Mouse (Mus musculus): Measurements from ENCODE around the gene Uncx. TPM values are rescaled to one million over a fixed set of nuclear protein-coding genes. Genes with fewer than 3 reads are reported as not detected.

Uncx gene
- total and polyA plus RNA-seq, 3 experiments: not detected

DNA sequence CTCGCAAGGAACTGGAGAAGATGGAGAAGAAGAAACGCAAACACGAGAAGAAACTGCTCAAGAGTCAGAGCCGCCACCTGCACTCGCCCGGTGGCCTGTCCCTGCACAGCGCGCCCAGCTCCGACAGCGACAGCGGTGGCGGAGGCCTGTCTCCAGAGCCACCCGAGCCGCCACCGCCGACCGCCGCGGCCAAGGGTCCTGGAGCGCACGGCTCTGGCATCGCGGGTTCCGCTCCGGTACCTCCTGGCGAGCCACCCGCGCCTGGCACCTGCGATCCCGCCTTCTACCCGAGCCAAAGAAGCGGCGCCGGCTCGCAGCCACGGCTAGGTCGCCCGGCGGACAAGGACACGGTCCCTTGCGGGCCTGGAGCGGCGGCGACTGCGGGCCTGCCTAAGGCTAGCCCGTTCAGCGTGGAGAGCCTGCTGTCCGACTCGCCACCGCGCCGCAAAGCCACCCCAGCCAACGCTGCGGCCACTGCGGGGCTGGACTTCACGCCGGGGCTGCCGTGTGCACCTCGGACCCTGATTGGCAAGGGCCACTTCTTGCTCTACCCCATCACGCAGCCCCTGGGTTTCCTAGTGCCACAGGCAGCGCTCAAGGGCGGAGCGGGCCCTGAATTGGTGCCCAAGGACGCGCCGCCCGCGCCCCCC lies 3.6 kb downstream of the Uncx start:
- intact Hi-C loops (cut with DNase I): no loop called here
- Histone ChIP-seq H3K79me2 (replicated peaks; ENCODE audit: control insufficient read depth, insufficient read depth, low read length) (no peaks in the 10 kb centered on the region), H3K36me3 (ENCODE audit: control insufficient read depth, insufficient read depth, low read length) (no peaks in the 10 kb centered on the region), H3K9ac (ENCODE audit: low read depth, low read length) (no peak overlapping the region), H3K4me1 (ENCODE audit: control insufficient read depth, insufficient read depth, low read length) (no peaks in the 10 kb centered on the region), H3K27me3 (ENCODE audit: control insufficient read depth, insufficient read depth, low read length) (peaks cover 48% of the 10 kb centered on the region), H3K27ac (no peak overlapping the region), H3K4me3 (no peak overlapping the region)
- TF ChIP-seq CTCF (IDR thresholded peaks at IDR 0.05): no peak
- TF ChIP-seq EP300 (IDR thresholded peaks at IDR 0.05; ENCODE audit: insufficient read depth, low read depth, low read length): no peak
- no peak for TF ChIP-seq POLR2A (IDR thresholded peaks at IDR 0.05; ENCODE audit: insufficient read depth, low read depth, low read length)
- 2% methylated on average over 68 of the region's 68 CpGs for WGBS
- no peak for DNase-seq

DNA sequence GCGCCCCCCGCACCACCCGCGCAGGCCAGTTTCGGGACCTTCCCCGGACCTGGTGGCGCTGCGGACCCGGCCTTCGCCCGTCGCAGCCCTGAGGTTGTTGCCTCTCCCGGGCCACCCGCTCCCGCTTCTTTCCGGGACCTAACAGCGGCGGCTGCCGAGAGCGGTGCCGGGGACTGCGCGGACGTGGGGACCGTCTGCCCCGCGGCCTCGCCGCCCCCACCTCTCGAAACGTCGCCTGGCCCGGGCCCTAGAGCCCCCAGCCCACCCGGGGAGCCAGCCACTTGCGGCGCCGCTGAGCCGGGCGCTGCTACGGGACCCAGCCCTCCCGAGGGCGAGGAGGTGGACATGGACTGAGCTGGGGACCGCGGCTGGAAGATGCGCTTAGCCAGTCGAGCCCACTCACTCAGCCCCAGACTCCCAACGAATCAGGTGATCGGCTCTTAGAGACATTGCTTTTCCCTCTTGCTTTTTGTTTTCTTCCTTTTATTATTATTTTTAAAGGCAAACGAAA lies 4.2 kb downstream of the Uncx start:
- intact Hi-C loops (cut with DNase I): no loop called here
- no peak for TF ChIP-seq EP300 (IDR thresholded peaks at IDR 0.05; ENCODE audit: insufficient read depth, low read depth, low read length)
- TF ChIP-seq POLR2A (IDR thresholded peaks at IDR 0.05; ENCODE audit: insufficient read depth, low read depth, low read length): no peak
- TF ChIP-seq CTCF (IDR thresholded peaks at IDR 0.05): no peak

DNA sequence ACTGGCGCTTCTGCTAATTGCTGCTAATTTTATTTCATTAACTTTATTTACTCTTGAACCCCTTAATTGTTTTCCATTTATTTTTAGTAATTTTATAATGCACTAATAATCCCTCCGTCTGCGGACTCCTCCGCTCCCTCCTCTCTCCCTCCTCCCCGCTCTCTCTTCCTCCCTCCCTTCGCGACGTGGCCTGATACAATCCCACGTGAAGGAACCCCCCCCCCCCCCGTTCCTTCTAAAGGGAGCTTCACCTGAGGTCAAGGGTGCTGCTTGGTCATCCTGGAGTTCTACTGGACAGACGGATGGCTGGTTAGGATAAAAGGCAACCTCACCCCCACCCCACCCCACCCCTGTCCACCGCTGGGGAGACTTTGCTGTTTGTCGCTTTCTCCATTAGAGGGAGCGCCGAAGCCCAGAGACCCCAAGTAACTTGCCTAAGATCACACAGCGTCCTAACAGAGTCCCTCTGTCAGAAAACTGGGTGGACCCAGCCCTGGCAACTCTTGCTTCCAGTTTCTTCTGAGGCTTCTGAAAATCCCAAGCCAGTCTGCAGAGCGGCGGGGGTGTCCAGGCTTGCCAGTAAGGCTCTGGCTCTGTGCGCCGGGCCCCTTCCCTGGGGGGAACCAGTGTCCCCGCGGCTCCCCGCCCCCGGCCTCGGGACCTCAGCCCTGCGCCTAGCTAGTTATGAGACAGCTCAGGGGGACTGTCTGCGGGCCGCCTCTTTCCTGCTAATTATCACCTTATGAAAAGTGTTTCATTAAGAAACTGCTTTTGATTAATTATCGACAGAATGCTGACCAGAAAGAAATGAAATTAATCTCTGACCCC lies 10.4 kb downstream of the Uncx start:
- intact Hi-C loops (cut with DNase I): no loop called here
- no peak for DNase-seq
- Histone ChIP-seq H3K27ac (no peak overlapping the region), H3K4me1 (ENCODE audit: control insufficient read depth, insufficient read depth, low read length) (0 out of 2 replicates have a peak, but pooled peaks cover 3% of the 10 kb centered on the region), H3K27me3 (ENCODE audit: control insufficient read depth, insufficient read depth, low read length) (peaks cover 41% of the 10 kb centered on the region), H3K36me3 (ENCODE audit: control insufficient read depth, insufficient read depth, low read length) (no peaks in the 10 kb centered on the region), H3K79me2 (replicated peaks; ENCODE audit: control insufficient read depth, insufficient read depth, low read length) (no peaks in the 10 kb centered on the region), H3K4me3 (no peak overlapping the region), H3K9ac (ENCODE audit: low read depth, low read length) (no peak overlapping the region)
- TF ChIP-seq POLR2A (IDR thresholded peaks at IDR 0.05; ENCODE audit: insufficient read depth, low read depth, low read length) (no peak), EP300 (IDR thresholded peaks at IDR 0.05; ENCODE audit: insufficient read depth, low read depth, low read length) (no peak), CTCF (IDR thresholded peaks at IDR 0.05) (no peak)
- 9% methylated on average over 27 of the region's 29 CpGs for WGBS

More for the DNA sequence above, 4.2 kb downstream of the Uncx start:
- no peaks in the 10 kb centered on the region for H3K36me3 ChIP-seq (ENCODE audit: control insufficient read depth, insufficient read depth, low read length)
- H3K27me3 ChIP-seq (ENCODE audit: control insufficient read depth, insufficient read depth, low read length): peaks cover 51% of the 10 kb centered on the region
- H3K4me1 ChIP-seq (ENCODE audit: control insufficient read depth, insufficient read depth, low read length): no peaks in the 10 kb centered on the region
- DNase-seq: no peak
- no peak overlapping the region for H3K27ac ChIP-seq
- WGBS: 2% methylated on average over 47 of the region's 49 CpGs
- H3K9ac ChIP-seq (ENCODE audit: low read depth, low read length): no peak overlapping the region
- H3K79me2 ChIP-seq (replicated peaks; ENCODE audit: control insufficient read depth, insufficient read depth, low read length): no peaks in the 10 kb centered on the region
- H3K4me3 ChIP-seq: no peak overlapping the region

DNA sequence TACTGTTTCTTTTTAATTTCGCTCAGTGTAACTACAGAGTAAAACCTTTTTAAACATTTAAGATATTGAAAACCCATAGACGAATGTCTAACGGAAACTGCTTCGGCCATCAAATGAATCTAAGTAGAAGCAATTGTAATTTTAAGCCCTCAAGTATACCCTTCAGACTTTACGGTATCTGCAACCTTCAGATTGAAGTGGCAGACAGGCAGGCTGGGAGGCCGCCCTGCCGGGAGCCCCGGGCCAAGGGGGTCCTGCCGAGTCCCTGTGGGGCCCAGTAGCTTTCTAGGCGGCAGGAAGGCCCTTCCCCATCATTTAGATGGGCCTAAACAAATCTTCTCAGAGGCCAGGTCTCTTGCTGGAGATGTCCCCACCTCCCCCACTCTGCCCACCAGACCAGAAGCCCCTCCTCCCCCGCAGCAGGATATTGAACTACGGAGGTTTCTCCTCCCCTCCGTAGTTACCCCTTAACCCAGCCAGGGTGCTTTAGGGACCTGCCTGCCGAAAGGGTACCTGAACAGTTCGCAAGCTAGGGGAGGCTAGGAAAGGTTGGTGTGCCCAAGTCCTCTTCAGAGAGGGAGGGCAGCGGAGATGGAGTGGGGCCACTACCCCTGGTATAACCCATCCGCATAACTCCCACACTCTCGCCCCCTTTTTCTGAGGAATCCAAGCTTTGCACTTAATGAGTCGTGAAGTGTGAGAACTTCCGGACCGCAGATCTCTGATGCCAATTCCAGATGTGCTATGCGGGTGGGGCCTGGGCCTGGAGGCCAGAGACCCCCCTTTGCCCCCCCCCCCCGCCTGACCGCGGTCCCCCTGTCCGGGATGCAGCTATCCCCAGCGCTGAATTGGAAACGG lies 11.4 kb downstream of the Uncx start:
- WGBS: 8% methylated on average over 28 of the region's 28 CpGs
- Histone ChIP-seq H3K9ac (ENCODE audit: low read depth, low read length) (no peak overlapping the region), H3K4me3 (no peak overlapping the region), H3K79me2 (replicated peaks; ENCODE audit: control insufficient read depth, insufficient read depth, low read length) (no peaks in the 10 kb centered on the region), H3K36me3 (ENCODE audit: control insufficient read depth, insufficient read depth, low read length) (no peaks in the 10 kb centered on the region), H3K27ac (no peak overlapping the region), H3K4me1 (ENCODE audit: control insufficient read depth, insufficient read depth, low read length) (0 out of 2 replicates have a peak, but pooled peaks cover 3% of the 10 kb centered on the region), H3K27me3 (ENCODE audit: control insufficient read depth, insufficient read depth, low read length) (peaks cover 43% of the 10 kb centered on the region)
- no peak for DNase-seq
- intact Hi-C loops (cut with DNase I): no loop called here
- no peak for TF ChIP-seq POLR2A (IDR thresholded peaks at IDR 0.05; ENCODE audit: insufficient read depth, low read depth, low read length)
- no peak for TF ChIP-seq EP300 (IDR thresholded peaks at IDR 0.05; ENCODE audit: insufficient read depth, low read depth, low read length)
- TF ChIP-seq CTCF (IDR thresholded peaks at IDR 0.05): no peak

DNA sequence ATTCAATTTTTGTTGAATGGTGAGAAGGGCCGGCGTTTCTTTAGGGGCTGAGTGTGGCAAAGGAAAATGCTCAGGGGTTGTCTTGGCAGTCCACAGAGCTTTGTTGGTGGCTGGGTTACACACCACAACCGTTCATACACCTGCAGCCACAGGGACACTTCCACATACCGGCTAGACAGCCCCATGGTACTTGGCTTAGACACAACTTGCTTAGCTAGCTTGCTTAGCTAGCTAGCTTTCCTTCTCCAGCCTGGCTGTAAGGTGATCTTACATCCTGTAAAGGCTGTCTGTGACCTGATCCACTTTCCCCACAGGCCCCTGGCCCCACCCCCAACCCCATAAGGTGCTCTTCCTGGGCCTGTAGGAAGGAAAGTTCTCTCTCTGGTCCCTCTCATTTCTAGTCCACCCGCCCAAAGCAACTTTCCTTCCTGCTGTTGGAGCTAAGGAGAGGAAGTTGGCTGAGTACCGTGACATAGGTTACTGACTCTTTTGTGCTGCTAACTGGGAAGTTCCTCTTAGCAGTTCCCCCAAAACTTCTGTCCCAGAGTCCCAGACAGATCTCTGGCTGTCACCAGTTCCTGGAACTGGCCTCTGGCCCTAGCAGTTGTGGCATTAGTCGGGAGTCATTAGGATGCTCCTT lies 12.3 kb downstream of the Uncx start:
- Histone ChIP-seq H3K79me2 (replicated peaks; ENCODE audit: control insufficient read depth, insufficient read depth, low read length) (no peaks in the 10 kb centered on the region), H3K9ac (ENCODE audit: low read depth, low read length) (no peak overlapping the region), H3K36me3 (ENCODE audit: control insufficient read depth, insufficient read depth, low read length) (no peaks in the 10 kb centered on the region), H3K4me1 (ENCODE audit: control insufficient read depth, insufficient read depth, low read length) (0 out of 2 replicates have a peak, but pooled peaks cover 3% of the 10 kb centered on the region), H3K4me3 (no peak overlapping the region), H3K27ac (no peak overlapping the region), H3K27me3 (ENCODE audit: control insufficient read depth, insufficient read depth, low read length) (peaks cover 42% of the 10 kb centered on the region)
- no peak for DNase-seq
- TF ChIP-seq CTCF (IDR thresholded peaks at IDR 0.05) (no peak), POLR2A (IDR thresholded peaks at IDR 0.05; ENCODE audit: insufficient read depth, low read depth, low read length) (no peak), EP300 (IDR thresholded peaks at IDR 0.05; ENCODE audit: insufficient read depth, low read depth, low read length) (no peak)
- 19% methylated on average over 7 of the region's 7 CpGs for WGBS
- intact Hi-C loops (cut with DNase I): no loop called here

Measured in heart, adult 2 months (tissue).